Mouse (Mus musculus) forebrain, postnatal 0 days (tissue): ENCODE results near the gene Slc22a4. TPM values are rescaled to one million over a fixed set of nuclear protein-coding genes. Genes with fewer than 3 reads are reported as not detected.

Experiments
- ATAC-seq: fragments of 200-750 bp; cut with Nextera tagmentation; 2 replicates; pipeline ENCODE4 v1.8.0; 2017; ENCODE audit warnings: mild to moderate bottlenecking, moderate library complexity
- DNase-seq: peaks from one replicate; pipeline ENCODE4 v3.0.0-alpha.2; 2015
- H3K27ac ChIP-seq: fragments of 300-500 bp; sonication (generic); 2 replicates; pipeline ENCODE4 v1.5.1; 2014; ENCODE audit warnings: low read depth, mild to moderate bottlenecking, antibody characterized with exemption, low read length, moderate library complexity, mixed read lengths
- H3K27me3 ChIP-seq: fragments of 300-500 bp; sonication (generic); 2 replicates; pipeline ENCODE4 v1.6.1; 2014; ENCODE audit warnings: mild to moderate bottlenecking, low read length, mixed read lengths; ENCODE audit not compliant: insufficient read depth
- H3K36me3 ChIP-seq: fragments of 300-500 bp; sonication (generic); 2 replicates; pipeline ENCODE4 v1.6.1; 2014; ENCODE audit warnings: mild to moderate bottlenecking, moderate library complexity; ENCODE audit not compliant: insufficient read depth
- H3K4me1 ChIP-seq: fragments of 300-500 bp; sonication (generic); 2 replicates; pipeline ENCODE4 v1.6.1; 2014; ENCODE audit warnings: antibody characterized with exemption; ENCODE audit not compliant: insufficient read depth
- H3K4me2 ChIP-seq: fragments of 300-500 bp; sonication (generic); 2 replicates; pipeline ENCODE4 v1.6.1; 2014; ENCODE audit warnings: low read depth, mild to moderate bottlenecking, moderate library complexity
- H3K4me3 ChIP-seq: fragments of 300-500 bp; sonication (generic); 2 replicates; pipeline ENCODE4 v1.5.1; 2014; ENCODE audit warnings: low read depth, low read length, mixed read lengths
- H3K9ac ChIP-seq: fragments of 300-500 bp; sonication (generic); 2 replicates; pipeline ENCODE4 v1.6.1; 2014; ENCODE audit warnings: mild to moderate bottlenecking
- H3K9me3 ChIP-seq: fragments of 300-500 bp; sonication (generic); 2 replicates; pipeline ENCODE4 v1.6.1; 2016; ENCODE audit warnings: low read length
- CTCF ChIP-seq: sonication (generic); IDR thresholded peaks from 2 replicates; pipeline ENCODE4 v1.5.1; 2016; ENCODE audit warnings: antibody characterized with exemption, control low read depth, low read depth
- WGBS: fragments of 180-500 bp; shearing (Covaris S2); extraction: QIAGEN DNeasy Blood & Tissue Kit; methylation state at CpG from one replicate; pipeline ENCODE4 v1.1.7; 2014; 5-methylcytosine and 5-hydroxymethylcytosine counted together
- polyA plus RNA-seq: library from polyadenylated mRNA; unstranded; fragments of >200 nt; fragmentation: Nextera tagmentation; extraction: Ambion mirVana; gene quantifications from 2 replicates; pipeline ENCODE4 v1.2.1, GENCODE M21; 2015
- total RNA-seq: library from RNA; depleted of rRNA; stranded (reverse); fragments of >200 nt; gene quantifications from 2 replicates; pipeline ENCODE4 v1.2.3, GENCODE M21; 2014; rRNA removed

The Slc22a4 gene
- total RNA-seq (3.7 and 4.7 TPM in 2 replicates), polyA plus RNA-seq (3.3 and 4.0 TPM in 2 replicates)

DNA sequence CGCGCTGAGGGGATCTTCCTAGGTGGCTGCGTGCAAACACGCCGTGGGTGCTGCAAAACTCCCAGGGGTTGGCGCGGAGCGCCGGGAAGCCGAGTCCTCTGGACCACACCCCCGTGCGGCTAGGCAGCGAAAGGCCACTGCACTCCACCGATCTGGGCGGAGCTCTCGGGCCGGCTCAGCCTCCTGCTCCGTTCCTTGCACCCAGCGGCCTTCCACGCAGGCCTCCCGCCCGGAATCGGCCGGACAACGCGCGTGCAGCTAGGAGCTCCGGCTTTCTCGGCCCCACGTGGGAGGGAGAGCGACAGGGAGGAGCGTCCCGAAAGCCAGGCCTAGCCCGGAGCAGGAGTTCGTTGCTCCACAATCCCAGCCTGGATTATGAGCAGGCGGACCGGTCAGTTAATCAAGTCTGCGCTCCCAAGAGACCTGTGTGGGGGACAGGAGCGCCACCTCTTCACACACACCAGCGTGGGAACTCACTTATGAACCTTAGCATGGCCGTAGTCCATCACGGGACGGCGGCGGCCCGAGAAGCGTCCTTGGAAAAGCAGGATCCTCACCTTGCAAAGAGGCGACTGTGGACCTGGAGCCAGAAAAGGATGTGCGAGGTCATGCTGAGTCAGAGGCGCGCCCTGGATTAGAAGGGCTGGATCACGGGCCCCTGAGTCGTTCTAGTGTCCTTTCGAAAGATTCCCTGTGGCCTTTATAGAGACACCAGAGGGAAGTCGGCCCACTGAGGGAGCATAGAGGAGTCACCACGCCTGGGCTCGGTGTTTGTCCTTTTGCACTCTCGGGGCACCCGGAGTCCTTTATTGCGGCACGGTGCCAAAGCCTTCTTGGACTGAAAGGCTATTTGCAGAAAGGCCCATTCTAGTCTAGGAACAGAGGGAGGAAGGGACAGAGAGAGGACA lies at the start of gene Slc22a4:
Slc22a4 (minus strand) TSS at position 47 of the 908 bp plus-strand sequence.
- Histone ChIP-seq H3K9ac (peak within 1 kb of the TSS; percentile 64), H3K36me3 (no peaks in the 10 kb centered on the region), H3K4me3 (peak within 1 kb of the TSS; percentile 48), H3K4me2 (peak within 1 kb of the TSS; percentile 90), H3K27ac (no peak within 1 kb of the TSS), H3K9me3 (no peaks in the 10 kb centered on the region), H3K4me1 (peaks cover 8% of the 10 kb centered on the region; the same call in 1 of the 2 replicates), H3K27me3 (no peaks in the 10 kb centered on the region)
- DNase-seq (peak; percentile 66), ATAC-seq (peak; percentile 87)
- TF ChIP-seq CTCF = peak; percentile 35; the same call in 1 of the 2 replicates
- WGBS = 4% methylated on average over 59 of the region's 61 CpGs

DNA sequence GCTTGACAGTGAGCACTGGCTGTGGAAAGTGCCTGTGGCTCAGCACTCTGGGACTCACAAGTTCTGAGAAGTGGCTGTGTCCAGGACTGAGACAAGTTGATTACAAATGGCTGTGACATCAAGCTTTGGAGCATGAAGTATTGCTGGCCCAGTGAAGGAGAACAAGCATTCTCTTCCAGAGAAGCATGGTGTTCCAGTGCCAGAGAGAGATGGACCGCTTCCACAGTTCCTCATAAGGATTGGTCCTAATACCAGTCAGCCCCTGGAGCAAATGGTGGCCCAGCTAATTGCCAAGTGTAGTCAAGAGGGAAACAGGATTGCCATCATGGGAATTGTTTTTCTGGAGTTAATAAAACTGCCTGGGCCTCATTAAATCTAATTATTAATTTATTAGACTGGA lies 48.2 kb upstream of the Slc22a4 start:
- TF ChIP-seq CTCF = no peak
- no peaks in the 10 kb centered on the region for H3K36me3 ChIP-seq
- no peaks in the 10 kb centered on the region for H3K27me3 ChIP-seq
- H3K4me2 ChIP-seq = no peak overlapping the region
- DNase-seq (no peak), ATAC-seq (no peak)
- no peak overlapping the region for H3K27ac ChIP-seq
- no peak overlapping the region for H3K4me3 ChIP-seq
- WGBS = 90% methylated on average over 1 of the region's 1 CpGs
- no peaks in the 10 kb centered on the region for H3K9me3 ChIP-seq
- no peaks in the 10 kb centered on the region for H3K4me1 ChIP-seq
- no peak overlapping the region for H3K9ac ChIP-seq

DNA sequence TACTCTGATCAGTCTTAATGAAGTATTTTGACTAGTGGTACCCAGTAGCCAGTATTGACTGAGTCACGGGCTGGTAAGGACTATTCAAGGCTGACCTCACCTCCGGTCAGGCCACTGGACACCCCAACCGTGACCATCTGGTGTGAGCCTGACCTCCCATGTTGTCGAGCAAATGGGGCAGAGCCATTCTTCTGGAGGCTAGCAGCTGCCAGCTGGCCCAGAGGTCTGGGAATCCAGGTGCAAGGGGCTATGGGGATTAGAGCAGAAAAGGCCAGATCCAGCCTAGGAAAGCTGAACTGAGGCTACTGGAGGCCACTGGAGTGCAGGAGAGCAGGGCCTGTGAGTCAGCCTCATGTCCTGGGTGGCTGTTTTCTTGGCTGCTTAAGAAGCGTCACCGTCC lies 47.5 kb upstream of the Slc22a4 start:
- H3K27ac ChIP-seq = no peak overlapping the region
- no peak for TF ChIP-seq CTCF
- H3K9ac ChIP-seq = no peak overlapping the region
- ATAC-seq (no peak), DNase-seq (no peak)
- 76% methylated on average over 6 of the region's 6 CpGs for WGBS
- no peaks in the 10 kb centered on the region for H3K27me3 ChIP-seq
- H3K4me1 ChIP-seq = no peaks in the 10 kb centered on the region
- no peaks in the 10 kb centered on the region for H3K36me3 ChIP-seq
- H3K9me3 ChIP-seq = no peaks in the 10 kb centered on the region
- H3K4me3 ChIP-seq = no peak overlapping the region
- no peak overlapping the region for H3K4me2 ChIP-seq

DNA sequence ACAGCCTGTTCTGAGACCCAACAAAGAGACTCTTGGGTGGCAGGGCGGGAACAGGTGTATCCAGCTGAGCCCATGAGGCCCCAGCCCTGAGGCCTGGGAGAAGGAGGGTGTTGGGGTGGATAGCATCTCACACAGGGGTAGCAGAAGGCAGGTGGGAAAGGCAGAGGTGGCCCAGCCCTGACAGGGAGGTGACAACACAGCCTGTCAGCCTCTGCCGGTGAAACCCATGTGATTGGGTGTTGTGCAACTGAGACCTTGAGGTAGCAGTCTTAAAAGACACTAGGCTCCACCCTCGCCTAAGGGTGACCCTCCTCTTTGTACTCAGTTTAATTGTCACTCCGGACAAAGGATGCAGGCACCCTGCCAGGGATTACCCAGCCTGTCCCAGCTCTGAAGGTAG lies 45.4 kb upstream of the Slc22a4 start:
- DNase-seq (no peak), ATAC-seq (no peak)
- no peaks in the 10 kb centered on the region for H3K27me3 ChIP-seq
- no peaks in the 10 kb centered on the region for H3K9me3 ChIP-seq
- H3K36me3 ChIP-seq = no peaks in the 10 kb centered on the region
- H3K4me1 ChIP-seq = no peaks in the 10 kb centered on the region
- H3K27ac ChIP-seq = no peak overlapping the region
- no peak overlapping the region for H3K4me3 ChIP-seq
- no peak overlapping the region for H3K4me2 ChIP-seq
- H3K9ac ChIP-seq = no peak overlapping the region
- no peak for TF ChIP-seq CTCF
- 30% methylated on average over 4 of the region's 4 CpGs for WGBS

DNA sequence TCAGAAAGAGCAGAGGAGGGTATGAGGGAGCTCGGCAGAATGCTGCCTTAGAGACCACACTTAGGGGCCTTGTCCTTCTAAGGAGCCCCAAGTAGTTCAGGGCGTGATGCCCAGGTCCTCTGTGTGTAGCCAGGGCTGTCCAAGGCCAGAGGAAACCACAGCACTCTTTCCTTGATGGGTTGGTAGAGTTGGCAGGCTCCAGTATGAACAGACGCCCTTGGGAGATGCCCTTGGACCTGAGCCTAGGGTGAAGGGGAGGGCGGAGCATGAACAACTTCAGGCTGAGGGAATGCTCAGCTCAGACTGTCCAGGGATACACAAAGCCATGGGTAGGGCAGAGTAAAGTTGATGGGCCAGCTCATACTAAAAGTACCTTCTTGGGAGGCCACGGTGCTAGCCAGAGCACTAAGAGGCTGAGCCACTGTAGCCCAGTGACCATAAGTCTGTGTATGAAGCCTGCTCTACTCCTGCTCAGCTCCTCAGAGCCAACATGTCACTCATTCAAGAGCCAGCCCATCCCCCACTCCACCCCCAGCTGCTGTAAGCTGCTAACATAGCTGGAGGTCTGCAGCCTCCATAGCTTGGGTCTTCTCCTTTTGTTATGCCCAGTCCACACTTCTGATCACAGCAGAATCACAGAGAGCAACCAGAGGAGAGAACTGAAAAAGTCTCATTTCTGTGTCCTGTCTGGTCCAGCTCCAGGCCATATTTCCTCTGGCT lies 44.0 kb upstream of the Slc22a4 start:
- no peak overlapping the region for H3K9ac ChIP-seq
- DNase-seq (no peak), ATAC-seq (no peak)
- H3K4me1 ChIP-seq = no peaks in the 10 kb centered on the region
- no peaks in the 10 kb centered on the region for H3K9me3 ChIP-seq
- H3K27ac ChIP-seq = no peak overlapping the region
- H3K27me3 ChIP-seq = no peaks in the 10 kb centered on the region
- WGBS = 84% methylated on average over 5 of the region's 5 CpGs
- TF ChIP-seq CTCF = no peak
- H3K4me2 ChIP-seq = no peak overlapping the region
- H3K36me3 ChIP-seq = no peaks in the 10 kb centered on the region
- no peak overlapping the region for H3K4me3 ChIP-seq

DNA sequence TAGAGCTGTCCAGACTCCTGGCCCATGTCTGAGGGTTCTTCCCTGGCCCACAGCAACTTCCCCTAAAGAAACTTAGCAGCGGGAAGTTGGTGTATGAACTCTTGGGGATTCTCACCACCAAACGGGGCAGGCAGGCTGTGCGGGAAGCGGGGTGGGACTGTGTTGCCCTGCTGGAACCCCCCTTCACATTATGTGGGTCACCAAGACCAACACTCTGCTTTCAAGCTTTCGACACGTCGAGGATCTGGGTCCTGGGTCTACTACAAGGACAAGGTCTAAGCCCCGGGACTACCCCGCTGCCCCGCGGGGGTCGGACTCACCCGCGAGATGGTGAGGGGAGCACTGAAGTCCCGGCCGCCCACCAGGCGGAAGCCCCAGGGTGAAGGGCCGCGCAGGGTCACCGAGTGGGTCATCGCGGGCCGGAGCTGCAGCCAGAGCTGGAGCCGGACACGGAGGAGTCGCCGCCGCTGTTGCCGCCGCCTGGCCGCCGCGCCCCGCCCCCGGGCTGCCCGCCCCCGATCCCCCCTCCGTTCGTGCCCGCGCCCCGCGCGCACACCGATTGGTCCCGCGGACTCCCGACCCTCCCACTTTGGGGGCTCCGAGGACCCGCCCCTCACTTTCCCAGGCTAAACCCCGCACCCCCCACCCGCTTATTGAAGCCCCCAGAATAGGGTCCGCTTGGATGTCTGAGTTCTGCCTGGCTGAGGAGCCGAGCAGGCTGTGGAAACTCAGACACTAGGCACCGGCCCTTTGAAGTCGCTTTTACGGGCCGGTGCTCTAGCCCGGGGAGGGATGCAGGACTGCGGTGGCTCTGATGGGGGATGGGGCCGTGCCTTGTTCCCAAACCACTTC lies 40.9 kb upstream of the Slc22a4 start, which contains the start of gene Pdlim4:
Pdlim4 (minus strand) TSS at position 495 of the 852 bp plus-strand sequence.
- ATAC-seq (peak; percentile 75), DNase-seq (peak; percentile 66)
- Histone ChIP-seq H3K27ac (peak within 1 kb of the TSS; percentile 54), H3K36me3 (no peaks in the 10 kb centered on the region), H3K4me1 (no peaks in the 10 kb centered on the region), H3K27me3 (no peaks in the 10 kb centered on the region), H3K4me3 (peak within 1 kb of the TSS; percentile 55), H3K9me3 (no peaks in the 10 kb centered on the region), H3K9ac (peak within 1 kb of the TSS; percentile 63), H3K4me2 (peak within 1 kb of the TSS; percentile 91)
- under 1% methylated on average over 61 of the region's 61 CpGs for WGBS
- no peak for TF ChIP-seq CTCF
